Mouse (Mus musculus): ENCODE data around the gene Kalrn.

The Kalrn gene

GRCm38 (mm10) chr16:33983712-33984111 lies 589.6 kb downstream of the Kalrn start:
- no peak for DNase-seq (ENCODE audit: low spot score)

- DNase-seq (ENCODE audit: low spot score): no peak
Observed at GRCm38 (mm10) chr16:33979855-33980254, 593.5 kb downstream of the Kalrn start.

GRCm38 (mm10) chr16:33967283-33967640 lies 606.1 kb downstream of the Kalrn start:
- no peak for DNase-seq (ENCODE audit: low spot score)

DNA sequence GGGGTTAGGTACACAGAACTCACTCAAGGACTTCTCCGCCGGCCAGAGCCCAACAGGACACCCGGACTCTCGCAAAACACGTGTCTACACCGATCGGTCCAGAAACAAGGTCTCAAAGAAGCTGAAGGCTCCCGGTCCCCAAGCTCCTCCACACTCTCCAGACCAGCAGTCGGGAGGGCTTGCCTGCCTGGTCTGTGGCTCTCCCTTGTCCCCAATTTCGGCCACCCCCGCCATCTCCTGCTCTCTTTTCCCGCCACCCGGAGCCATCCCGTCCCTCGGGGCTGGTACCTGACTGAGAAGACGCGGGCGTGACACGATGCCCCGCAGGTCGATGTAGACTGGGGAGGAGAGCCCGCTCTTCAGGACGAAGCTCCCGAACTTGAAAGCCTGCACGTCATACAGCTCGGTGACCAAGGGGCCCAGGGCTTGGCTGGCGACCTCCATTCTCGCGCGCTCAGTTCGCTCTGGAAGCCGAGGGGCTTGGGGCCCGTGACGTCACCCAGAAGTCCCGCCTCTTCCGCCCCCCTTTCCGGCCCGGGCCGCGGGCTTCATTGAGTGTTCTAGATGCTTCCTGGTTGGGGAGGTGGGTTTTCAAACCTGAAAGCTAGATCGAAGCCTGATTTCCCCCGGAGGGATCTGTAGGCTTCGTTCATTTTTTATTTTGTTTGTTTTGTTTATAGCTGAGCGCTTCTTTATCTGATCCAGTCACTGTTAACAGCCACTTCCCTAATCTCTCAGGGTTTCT lies 606.6 kb downstream of the Kalrn start, which contains the start of gene Umps:
Gene Umps (minus strand): TSS at position 501 of the 745 bp plus-strand sequence.
- peak; percentile 81 for DNase-seq (ENCODE audit: low spot score)

DNA sequence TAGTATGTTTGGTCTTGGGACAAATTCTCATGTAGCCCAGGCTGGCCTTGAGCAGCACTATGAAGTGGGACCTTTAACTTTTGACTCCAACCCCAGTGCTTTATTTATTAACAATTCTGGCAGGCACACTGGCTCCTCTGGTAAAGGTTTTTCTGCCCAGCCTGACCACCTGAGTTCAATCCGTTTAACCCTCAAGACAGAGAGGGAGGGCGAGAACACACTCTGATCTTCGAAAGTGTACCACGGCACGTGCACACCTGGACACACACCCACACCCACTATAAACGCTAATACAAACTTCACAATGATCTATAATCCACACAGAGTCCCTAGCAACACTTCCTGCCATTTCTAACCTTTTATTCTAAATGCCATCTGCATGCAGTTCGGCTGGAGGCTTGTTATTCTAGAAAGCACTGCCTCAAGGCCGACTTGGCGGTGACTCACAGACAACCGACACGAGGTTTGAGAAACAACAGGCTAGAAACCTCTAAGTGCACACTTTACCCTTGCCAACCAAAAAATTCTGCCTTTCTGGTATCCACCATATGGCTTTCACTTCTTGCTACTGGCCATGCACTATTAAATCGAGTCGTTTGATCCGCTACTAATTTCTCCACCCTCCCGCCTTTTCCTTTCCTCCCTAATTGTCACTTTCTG lies 607.3 kb downstream of the Kalrn start:
- no peak for DNase-seq (ENCODE audit: low spot score)

DNA sequence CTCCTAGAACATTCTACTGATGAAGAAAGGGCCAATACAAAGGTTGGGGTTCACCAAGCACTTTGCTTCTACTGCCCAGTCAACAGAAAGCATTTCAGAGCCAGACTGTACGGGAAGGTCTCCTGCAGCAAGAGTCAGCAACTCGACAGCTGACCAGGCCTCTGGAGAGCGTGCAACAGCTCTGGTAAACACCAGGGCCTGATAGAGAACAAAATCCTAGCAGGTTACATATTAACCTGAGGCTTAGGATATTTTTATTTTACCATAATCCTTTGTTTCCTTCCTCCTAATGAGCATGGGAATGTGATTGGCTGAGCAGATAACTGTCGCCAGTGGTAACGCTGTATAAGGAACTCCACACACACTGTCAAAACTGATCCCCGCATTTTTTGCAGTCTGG lies 609.8 kb downstream of the Kalrn start:
- DNase-seq (ENCODE audit: low spot score): no peak

DNA sequence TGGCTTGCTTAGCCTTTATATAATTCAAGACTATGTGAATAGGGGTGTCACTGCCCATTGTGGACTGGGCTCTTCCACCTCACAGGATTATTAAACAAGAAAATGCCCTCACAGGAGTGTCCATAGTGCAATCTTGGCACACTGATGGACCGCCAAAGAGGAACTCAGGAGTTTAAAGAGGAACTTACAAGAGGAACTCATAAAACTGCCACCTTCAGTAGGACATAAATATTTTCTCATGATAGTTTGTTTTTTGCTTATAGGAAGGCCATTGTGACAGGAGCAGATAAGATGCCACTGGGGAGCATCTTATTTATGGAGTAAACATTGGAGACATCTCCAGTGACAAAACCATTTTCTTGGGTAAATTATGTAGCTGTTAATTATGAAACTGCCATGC lies 618.5 kb downstream of the Kalrn start:
- DNase-seq (ENCODE audit: low spot score): no peak

GRCm38 (mm10) chr16:33953008-33953407 lies 620.3 kb downstream of the Kalrn start:
- no peak for DNase-seq (ENCODE audit: low spot score)

GRCm38 (mm10) chr16:33950830-33951229 lies 622.5 kb downstream of the Kalrn start:
- peak; percentile 92 for DNase-seq (ENCODE audit: low spot score)

DNA sequence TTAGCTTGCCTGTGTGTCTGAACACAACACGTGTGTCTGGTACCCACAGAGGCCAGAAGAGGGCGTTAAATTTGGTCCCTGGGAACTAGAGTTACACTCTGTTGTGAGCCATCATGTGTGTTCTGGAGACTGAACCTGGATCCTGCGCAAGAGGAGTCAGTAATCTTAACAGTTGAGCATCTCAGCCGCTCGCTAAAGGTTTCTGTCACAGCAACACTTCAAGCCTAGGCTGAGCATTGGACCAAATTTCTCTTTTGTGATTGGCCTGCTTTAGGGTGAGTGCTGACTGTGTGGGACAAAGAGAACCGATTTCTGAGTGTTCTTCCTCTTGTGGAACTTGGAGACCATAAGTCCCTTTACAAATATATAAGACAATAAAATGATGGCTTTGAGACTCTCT lies 622.9 kb downstream of the Kalrn start:
- DNase-seq (ENCODE audit: low spot score): no peak

- no peak for DNase-seq (ENCODE audit: low spot score)
Observed at GRCm38 (mm10) chr16:33947664-33948571, 625.4 kb downstream of the Kalrn start.

GRCm38 (mm10) chr16:33946021-33946420 lies 627.3 kb downstream of the Kalrn start:
- no peak for DNase-seq (ENCODE audit: low spot score)

DNA sequence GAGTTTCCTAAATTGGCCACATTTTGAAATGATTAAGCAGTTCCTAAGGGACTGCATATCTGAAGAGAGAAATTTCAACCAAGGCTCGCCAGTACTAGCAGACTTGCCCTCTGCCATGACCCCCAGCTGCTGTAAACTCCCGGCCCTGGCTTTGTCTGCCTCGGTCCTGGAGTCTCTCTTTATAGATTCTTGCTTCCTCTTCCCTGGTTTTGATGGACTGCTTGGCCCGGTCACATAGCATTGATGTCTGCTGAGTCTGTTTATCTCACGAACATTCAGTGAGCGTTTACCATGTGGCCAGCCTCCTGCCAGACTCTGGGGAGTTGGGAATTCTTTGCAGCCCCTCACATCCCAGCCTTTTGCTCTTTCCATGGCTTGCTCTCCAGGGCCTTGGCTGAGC lies 628.6 kb downstream of the Kalrn start:
- DNase-seq (ENCODE audit: low spot score): no peak

DNA sequence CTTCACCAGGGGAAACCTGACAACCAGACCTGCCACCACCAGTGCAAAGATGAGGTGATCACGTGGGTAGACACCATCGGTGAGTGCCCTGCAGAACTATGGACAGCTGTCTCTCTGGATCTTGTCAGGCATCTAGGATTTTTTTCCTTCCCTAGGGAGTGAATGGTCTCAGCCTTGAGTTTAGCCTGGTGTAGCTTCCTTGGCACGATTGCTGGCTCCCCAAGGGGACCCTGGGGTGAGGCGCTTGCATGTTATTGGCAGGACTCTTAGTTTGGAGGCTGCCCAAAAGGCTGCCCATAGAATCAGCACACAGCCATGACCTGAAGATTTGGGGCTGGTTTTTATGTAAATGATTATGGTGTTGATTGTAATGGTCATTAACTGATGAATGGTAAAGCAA lies 629.2 kb downstream of the Kalrn start:
- DNase-seq (ENCODE audit: low spot score): no peak

GRCm38 (mm10) chr16:33943388-33943787 lies 629.9 kb downstream of the Kalrn start:
- no peak for DNase-seq (ENCODE audit: low spot score)

DNA sequence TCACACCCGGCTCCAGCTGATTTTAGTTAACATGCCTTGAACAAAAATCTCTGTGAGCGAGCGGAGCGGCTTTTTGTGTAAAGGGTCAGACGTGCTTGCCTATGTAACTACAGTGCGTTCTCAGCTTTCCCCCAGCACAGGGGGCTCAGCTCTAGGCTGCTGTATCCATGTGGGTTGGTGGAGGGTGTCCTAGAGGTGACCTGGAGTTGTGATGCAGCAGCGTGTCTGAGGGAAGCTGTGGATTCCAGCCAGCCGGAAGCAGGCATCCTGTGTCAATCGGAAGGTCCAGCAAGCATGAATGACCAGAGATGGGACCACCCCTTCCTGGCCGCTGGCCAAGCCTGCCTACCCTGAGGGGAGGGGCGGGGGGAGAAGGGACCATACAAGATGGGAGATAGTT lies 631.0 kb downstream of the Kalrn start:
- DNase-seq (ENCODE audit: low spot score): no peak

- no peak for DNase-seq (ENCODE audit: low spot score)
Observed at GRCm38 (mm10) chr16:33941271-33941781, 632.0 kb downstream of the Kalrn start.

- no peak for DNase-seq (ENCODE audit: low spot score)
Observed at GRCm38 (mm10) chr16:33940095-33940494, 633.2 kb downstream of the Kalrn start.

GRCm38 (mm10) chr16:33939636-33940035 lies 633.7 kb downstream of the Kalrn start:
- DNase-seq (ENCODE audit: low spot score): no peak

DNA sequence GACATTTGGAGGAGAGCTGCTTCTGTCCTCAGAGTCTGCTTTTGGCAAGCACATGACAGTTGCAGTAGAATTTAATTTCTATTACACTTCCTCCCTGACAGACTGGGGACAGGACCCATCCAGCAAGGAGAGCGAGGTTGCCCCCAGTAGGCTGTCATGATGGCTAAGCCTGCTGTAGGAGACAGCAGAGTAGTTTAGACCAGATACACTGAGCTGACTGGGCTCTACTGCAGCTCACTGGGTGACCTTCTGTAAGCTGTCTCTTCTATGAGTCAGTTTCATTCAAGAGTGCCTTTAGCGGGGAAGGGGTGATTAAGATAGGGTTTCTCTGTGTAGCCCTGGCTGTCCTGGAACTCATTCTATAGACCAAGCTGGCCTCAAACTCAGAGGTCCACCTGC lies 634.2 kb downstream of the Kalrn start:
- no peak for DNase-seq (ENCODE audit: low spot score)

DNA sequence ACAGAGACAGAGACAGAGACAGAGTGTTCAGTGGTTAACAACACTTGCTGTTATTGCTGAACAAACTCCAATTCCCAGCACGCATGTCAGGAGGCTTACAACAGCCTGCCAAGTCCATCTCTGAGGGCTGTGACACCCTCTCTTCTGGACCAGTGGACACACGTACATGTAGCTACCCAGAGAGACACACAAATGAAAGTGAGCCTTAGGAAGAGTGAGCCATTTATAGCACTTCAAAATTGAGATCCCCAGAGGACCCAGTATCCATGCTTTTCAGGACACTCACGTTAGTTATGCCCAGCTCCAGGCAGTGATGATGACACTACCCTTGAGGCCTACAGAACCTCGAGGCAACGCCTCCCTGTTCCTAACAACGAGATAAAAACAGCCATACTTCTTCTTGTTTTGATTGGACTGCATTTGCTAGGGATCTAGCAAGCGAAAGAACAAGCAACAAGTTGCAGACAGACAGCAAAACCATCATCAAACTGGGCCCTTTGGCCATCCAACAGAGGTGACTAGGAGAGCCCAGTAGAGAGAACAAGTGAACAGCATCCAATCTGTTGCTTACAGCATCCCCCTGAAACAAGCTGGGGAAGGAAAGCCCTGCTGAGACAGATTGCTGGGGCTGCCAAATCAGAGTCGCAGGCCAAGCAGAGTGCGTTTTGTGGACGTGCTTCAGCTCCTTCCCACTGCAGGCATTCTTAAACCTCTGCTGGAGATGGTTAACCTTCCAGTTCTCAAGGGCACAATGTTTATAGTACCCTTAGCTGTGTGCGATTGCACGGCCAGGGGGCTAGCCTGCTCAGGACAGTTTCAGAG lies 634.8 kb downstream of the Kalrn start:
- no peak for DNase-seq (ENCODE audit: low spot score)

DNA sequence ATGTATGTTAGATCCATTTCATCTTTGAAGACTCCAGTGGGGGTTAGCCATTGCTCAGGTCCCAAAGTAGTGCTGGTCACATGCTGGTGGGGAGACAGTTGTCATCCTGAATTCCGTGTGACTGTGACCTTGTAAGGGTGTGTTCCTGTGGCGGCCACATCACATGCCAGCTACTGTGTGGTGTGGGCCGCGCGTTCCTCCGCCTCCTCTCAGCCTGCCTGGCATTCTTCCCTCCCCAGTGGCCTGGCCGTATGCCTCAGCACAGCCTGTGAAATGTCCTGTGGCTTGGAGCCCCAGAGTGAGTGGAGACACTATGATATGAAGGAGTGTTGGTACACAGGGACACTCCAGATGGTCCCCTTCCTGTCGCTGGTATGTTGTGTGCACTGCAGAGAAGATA lies 635.8 kb downstream of the Kalrn start:
- peak; percentile 77 for DNase-seq (ENCODE audit: low spot score)
